Mouse (Mus musculus): ENCODE measurements around the gene Olfm1. TPM values are rescaled to one million over a fixed set of nuclear protein-coding genes. Genes with fewer than 3 reads are reported as not detected.

The Olfm1 gene
- polyA plus RNA-seq, 1 experiment from 2014 or later: 26.0 TPM

GRCm38 (mm10) chr2:28247098-28247497 is 54.3 kb downstream of the Olfm1 start:
- Histone ChIP-seq H3K4me1 (replicated peaks; ENCODE audit: control insufficient read depth, insufficient read depth, low read length) (no peaks in the 10 kb centered on the region), H3K9me3 (ENCODE audit: control insufficient read depth, low read length) (no peaks in the 10 kb centered on the region), H3K4me2 (ENCODE audit: low read length) (no peak overlapping the region), H3K36me3 (ENCODE audit: control insufficient read depth, insufficient read depth, low read length) (no peaks in the 10 kb centered on the region), H3K27ac (ENCODE audit: low read depth) (no peak overlapping the region), H3K27me3 (replicated peaks; ENCODE audit: control insufficient read depth, insufficient read depth, low read length) (no peaks in the 10 kb centered on the region), H3K4me3 (ENCODE audit: low read depth, low read length) (no peak overlapping the region), H3K9ac (ENCODE audit: low read length) (no peak overlapping the region)
- ATAC-seq (replicated peaks; ENCODE audit: low FRiP score, low TSS enrichment, low read depth): no peak
- 82% methylated on average over 11 of the region's 11 CpGs for whole genome bisulfite sequencing
- DNase-seq (ENCODE audit: low spot score): no peak

DNA sequence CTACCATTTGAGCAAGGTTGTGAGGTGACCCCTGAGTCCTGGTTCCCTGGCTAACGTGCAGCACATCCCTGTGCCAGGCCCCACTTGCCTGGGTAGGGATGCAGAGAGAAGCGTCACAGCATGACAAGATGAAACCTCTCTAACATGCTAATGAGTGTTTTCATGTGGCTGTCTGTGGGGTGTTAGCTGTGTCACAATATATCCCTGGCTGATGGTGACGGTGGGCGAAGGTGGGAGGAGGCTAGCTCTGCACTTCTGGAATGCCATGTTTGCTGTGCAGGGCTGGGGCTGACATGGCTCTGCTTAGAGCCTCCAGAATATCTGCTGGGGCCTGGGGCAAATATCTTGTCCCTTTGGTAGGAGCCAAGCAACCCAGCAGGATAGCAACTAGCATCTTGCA is 59.8 kb downstream of the Olfm1 start:
- Histone ChIP-seq H3K9me3 (ENCODE audit: control insufficient read depth, low read length) (no peaks in the 10 kb centered on the region), H3K4me1 (replicated peaks; ENCODE audit: control insufficient read depth, insufficient read depth, low read length) (no peaks in the 10 kb centered on the region), H3K27ac (ENCODE audit: low read depth) (no peak overlapping the region), H3K4me3 (ENCODE audit: low read depth, low read length) (no peak overlapping the region), H3K9ac (ENCODE audit: low read length) (no peak overlapping the region), H3K4me2 (ENCODE audit: low read length) (no peak overlapping the region), H3K36me3 (ENCODE audit: control insufficient read depth, insufficient read depth, low read length) (no peaks in the 10 kb centered on the region), H3K27me3 (replicated peaks; ENCODE audit: control insufficient read depth, insufficient read depth, low read length) (no peaks in the 10 kb centered on the region)
- DNase-seq (ENCODE audit: low spot score) (no peak), ATAC-seq (replicated peaks; ENCODE audit: low FRiP score, low TSS enrichment, low read depth) (no peak)
- WGBS: 80% methylated on average over 4 of the region's 4 CpGs

DNA sequence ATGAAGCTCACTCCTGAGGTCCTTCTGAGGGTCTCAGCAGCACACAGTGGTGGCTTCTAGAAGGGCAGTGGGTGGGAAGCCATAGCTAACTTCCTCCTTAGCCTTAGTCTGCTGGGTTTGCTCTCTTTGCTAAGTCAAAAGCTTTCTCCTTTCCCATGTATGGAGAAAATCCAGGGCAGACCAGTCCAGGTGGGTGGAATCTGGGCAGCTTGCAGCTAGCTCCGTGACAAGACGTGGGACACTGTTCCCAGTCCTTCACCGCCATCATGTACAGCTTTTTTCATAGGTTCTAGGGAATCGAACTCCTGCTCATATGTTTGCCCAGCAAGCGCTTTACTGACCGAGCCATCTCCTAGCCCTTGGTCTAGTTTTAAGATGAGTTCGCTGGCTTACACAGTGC is 63.2 kb downstream of the Olfm1 start:
- Histone ChIP-seq H3K4me3 (ENCODE audit: low read depth, low read length) (no peak overlapping the region), H3K36me3 (ENCODE audit: control insufficient read depth, insufficient read depth, low read length) (no peaks in the 10 kb centered on the region), H3K27ac (ENCODE audit: low read depth) (no peak overlapping the region), H3K9ac (ENCODE audit: low read length) (no peak overlapping the region), H3K4me2 (ENCODE audit: low read length) (no peak overlapping the region), H3K4me1 (replicated peaks; ENCODE audit: control insufficient read depth, insufficient read depth, low read length) (no peaks in the 10 kb centered on the region), H3K9me3 (ENCODE audit: control insufficient read depth, low read length) (no peaks in the 10 kb centered on the region), H3K27me3 (replicated peaks; ENCODE audit: control insufficient read depth, insufficient read depth, low read length) (no peaks in the 10 kb centered on the region)
- ATAC-seq (replicated peaks; ENCODE audit: low FRiP score, low TSS enrichment, low read depth) (no peak), DNase-seq (ENCODE audit: low spot score) (no peak)
- WGBS: 84% methylated on average over 7 of the region's 7 CpGs

DNA sequence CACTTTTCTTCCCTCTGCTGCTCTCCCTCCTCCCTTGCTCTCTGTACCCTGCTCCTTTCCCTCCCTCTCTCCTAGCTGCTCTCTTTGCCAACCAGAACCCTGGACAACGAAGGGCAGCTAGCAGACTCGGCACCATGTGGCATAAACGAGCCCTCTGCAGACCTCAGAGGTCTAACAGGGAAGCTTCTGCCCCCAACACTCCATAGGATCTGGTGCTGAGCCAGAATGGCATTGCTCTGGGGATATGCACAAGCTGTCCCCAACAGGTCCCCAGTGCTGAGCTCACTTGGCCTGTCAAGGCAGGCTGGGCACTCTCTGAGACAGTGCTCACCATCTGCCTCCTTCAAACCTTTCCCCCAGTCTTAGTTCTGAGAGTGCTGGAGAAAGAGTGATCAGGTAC is 68.6 kb downstream of the Olfm1 start:
- H3K9me3 ChIP-seq (ENCODE audit: control insufficient read depth, low read length): no peaks in the 10 kb centered on the region
- H3K9ac ChIP-seq (ENCODE audit: low read length): no peak overlapping the region
- WGBS: 73% methylated on average over 3 of the region's 3 CpGs
- H3K36me3 ChIP-seq (ENCODE audit: control insufficient read depth, insufficient read depth, low read length): no peaks in the 10 kb centered on the region
- no peak overlapping the region for H3K4me3 ChIP-seq (ENCODE audit: low read depth, low read length)
- no peak for DNase-seq (ENCODE audit: low spot score)
- no peak overlapping the region for H3K4me2 ChIP-seq (ENCODE audit: low read length)
- H3K27ac ChIP-seq (ENCODE audit: low read depth): no peak overlapping the region
- H3K27me3 ChIP-seq (replicated peaks; ENCODE audit: control insufficient read depth, insufficient read depth, low read length): no peaks in the 10 kb centered on the region
- no peak for ATAC-seq (replicated peaks; ENCODE audit: low FRiP score, low TSS enrichment, low read depth)
- no peaks in the 10 kb centered on the region for H3K4me1 ChIP-seq (replicated peaks; ENCODE audit: control insufficient read depth, insufficient read depth, low read length)

DNA sequence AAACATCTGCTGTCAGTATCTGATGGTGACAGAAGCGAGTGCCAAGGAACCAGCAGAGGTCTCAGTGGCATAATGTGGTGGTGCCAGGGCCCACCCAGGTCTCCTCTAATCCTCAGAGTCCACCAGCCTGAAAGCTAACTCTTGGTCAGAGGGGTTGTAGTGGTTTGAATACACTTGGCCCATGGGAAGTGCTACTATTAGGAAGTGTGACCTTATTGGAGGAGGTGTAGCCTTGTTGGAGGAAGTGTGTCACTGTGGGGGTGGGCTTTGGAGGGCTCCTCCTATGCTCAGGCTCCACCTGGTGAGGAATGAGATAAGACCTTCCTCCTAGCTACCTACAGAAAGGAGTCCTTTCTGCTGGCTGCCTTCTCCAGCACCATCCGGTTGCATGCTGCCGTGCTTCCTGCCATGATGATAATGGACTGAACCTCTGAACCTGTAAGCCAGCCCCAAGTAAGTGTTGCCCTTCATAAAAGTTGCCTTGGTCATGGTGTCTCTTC is 75.0 kb downstream of the Olfm1 start:
- Histone ChIP-seq H3K4me1 (replicated peaks; ENCODE audit: control insufficient read depth, insufficient read depth, low read length) (peaks cover 3% of the 10 kb centered on the region), H3K27me3 (replicated peaks; ENCODE audit: control insufficient read depth, insufficient read depth, low read length) (no peaks in the 10 kb centered on the region), H3K9me3 (ENCODE audit: control insufficient read depth, low read length) (no peaks in the 10 kb centered on the region), H3K4me3 (ENCODE audit: low read depth, low read length) (no peak overlapping the region), H3K9ac (ENCODE audit: low read length) (no peak overlapping the region), H3K27ac (ENCODE audit: low read depth) (no peak overlapping the region), H3K4me2 (ENCODE audit: low read length) (no peak overlapping the region), H3K36me3 (ENCODE audit: control insufficient read depth, insufficient read depth, low read length) (no peaks in the 10 kb centered on the region)
- no peak for DNase-seq (ENCODE audit: low spot score)
- no peak for ATAC-seq (replicated peaks; ENCODE audit: low FRiP score, low TSS enrichment, low read depth)
- WGBS: 89% methylated on average over 3 of the region's 3 CpGs

DNA sequence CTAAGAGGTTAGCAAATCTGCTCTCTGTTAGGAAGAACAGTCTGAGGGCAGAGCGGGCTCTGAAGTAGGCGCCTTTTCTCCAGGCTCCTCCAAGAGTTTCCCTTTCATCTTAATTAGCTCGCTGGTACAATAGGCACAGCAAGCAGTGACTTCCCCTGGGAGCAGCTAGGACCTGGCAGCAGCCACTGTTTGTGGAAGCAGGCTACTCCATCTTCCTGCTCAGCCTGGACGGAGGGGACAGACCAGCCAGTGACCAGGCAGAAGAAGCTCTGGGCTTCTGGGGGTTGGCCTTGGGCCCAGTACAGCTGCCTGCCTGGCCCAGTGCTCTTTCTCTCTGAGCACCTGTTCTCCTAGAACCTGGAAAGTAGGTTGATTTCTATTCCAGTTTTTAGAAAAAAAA is 77.8 kb downstream of the Olfm1 start:
- no peaks in the 10 kb centered on the region for H3K27me3 ChIP-seq (replicated peaks; ENCODE audit: control insufficient read depth, insufficient read depth, low read length)
- ATAC-seq (replicated peaks; ENCODE audit: low FRiP score, low TSS enrichment, low read depth) (no peak), DNase-seq (ENCODE audit: low spot score) (no peak)
- H3K36me3 ChIP-seq (ENCODE audit: control insufficient read depth, insufficient read depth, low read length): no peaks in the 10 kb centered on the region
- H3K4me3 ChIP-seq (ENCODE audit: low read depth, low read length): no peak overlapping the region
- H3K4me2 ChIP-seq (ENCODE audit: low read length): no peak overlapping the region
- no peak overlapping the region for H3K27ac ChIP-seq (ENCODE audit: low read depth)
- no peaks in the 10 kb centered on the region for H3K9me3 ChIP-seq (ENCODE audit: control insufficient read depth, low read length)
- H3K4me1 ChIP-seq (replicated peaks; ENCODE audit: control insufficient read depth, insufficient read depth, low read length): peaks cover 3% of the 10 kb centered on the region
- 23% methylated on average over 4 of the region's 4 CpGs for WGBS
- H3K9ac ChIP-seq (ENCODE audit: low read length): no peak overlapping the region

GRCm38 (mm10) chr2:28272218-28272965 is 79.6 kb downstream of the Olfm1 start:
- ATAC-seq (replicated peaks; ENCODE audit: low FRiP score, low TSS enrichment, low read depth) (no peak), DNase-seq (ENCODE audit: low spot score) (no peak)
- Histone ChIP-seq H3K9ac (ENCODE audit: low read length) (no peak overlapping the region), H3K27me3 (replicated peaks; ENCODE audit: control insufficient read depth, insufficient read depth, low read length) (no peaks in the 10 kb centered on the region), H3K9me3 (ENCODE audit: control insufficient read depth, low read length) (no peaks in the 10 kb centered on the region), H3K36me3 (ENCODE audit: control insufficient read depth, insufficient read depth, low read length) (no peaks in the 10 kb centered on the region), H3K4me1 (replicated peaks; ENCODE audit: control insufficient read depth, insufficient read depth, low read length) (peaks cover 6% of the 10 kb centered on the region), H3K4me3 (ENCODE audit: low read depth, low read length) (no peak overlapping the region), H3K4me2 (ENCODE audit: low read length) (no peak overlapping the region), H3K27ac (ENCODE audit: low read depth) (no peak overlapping the region)
- 75% methylated on average over 11 of the region's 11 CpGs for WGBS

GRCm38 (mm10) chr2:28274006-28274405 is 81.2 kb downstream of the Olfm1 start:
- WGBS: 87% methylated on average over 5 of the region's 5 CpGs
- H3K9ac ChIP-seq (ENCODE audit: low read length): no peak overlapping the region
- H3K9me3 ChIP-seq (ENCODE audit: control insufficient read depth, low read length): no peaks in the 10 kb centered on the region
- H3K4me2 ChIP-seq (ENCODE audit: low read length): no peak overlapping the region
- ATAC-seq (replicated peaks; ENCODE audit: low FRiP score, low TSS enrichment, low read depth) (no peak), DNase-seq (ENCODE audit: low spot score) (no peak)
- peaks cover 15% of the 10 kb centered on the region for H3K4me1 ChIP-seq (replicated peaks; ENCODE audit: control insufficient read depth, insufficient read depth, low read length)
- H3K36me3 ChIP-seq (ENCODE audit: control insufficient read depth, insufficient read depth, low read length): no peaks in the 10 kb centered on the region
- no peak overlapping the region for H3K27ac ChIP-seq (ENCODE audit: low read depth)
- no peak overlapping the region for H3K4me3 ChIP-seq (ENCODE audit: low read depth, low read length)
- no peaks in the 10 kb centered on the region for H3K27me3 ChIP-seq (replicated peaks; ENCODE audit: control insufficient read depth, insufficient read depth, low read length)

DNA sequence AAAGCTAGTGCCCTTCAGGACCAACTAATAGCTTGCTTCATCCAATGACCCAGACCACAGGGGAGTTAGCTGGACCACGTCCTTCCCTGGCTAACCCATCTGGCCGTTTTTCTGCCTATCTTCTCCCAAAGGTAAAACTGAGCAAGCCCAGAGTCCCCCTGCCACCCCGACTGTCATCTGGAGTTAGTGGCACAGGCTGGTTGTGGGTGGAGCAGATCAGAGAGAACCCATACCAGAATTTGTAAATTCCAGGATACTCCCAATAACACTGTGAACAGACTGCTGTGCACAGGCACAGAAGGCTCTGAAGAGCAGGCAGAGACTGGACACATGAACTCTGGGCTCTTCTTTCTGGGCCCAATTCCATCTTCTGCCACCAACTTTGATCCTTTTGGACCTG is 82.6 kb downstream of the Olfm1 start:
- no peaks in the 10 kb centered on the region for H3K27me3 ChIP-seq (replicated peaks; ENCODE audit: control insufficient read depth, insufficient read depth, low read length)
- no peak overlapping the region for H3K4me2 ChIP-seq (ENCODE audit: low read length)
- no peaks in the 10 kb centered on the region for H3K36me3 ChIP-seq (ENCODE audit: control insufficient read depth, insufficient read depth, low read length)
- H3K27ac ChIP-seq (ENCODE audit: low read depth): no peak overlapping the region
- no peaks in the 10 kb centered on the region for H3K9me3 ChIP-seq (ENCODE audit: control insufficient read depth, low read length)
- peaks cover 15% of the 10 kb centered on the region; the same call in 1 of the 2 replicates for H3K4me1 ChIP-seq (replicated peaks; ENCODE audit: control insufficient read depth, insufficient read depth, low read length)
- H3K9ac ChIP-seq (ENCODE audit: low read length): no peak overlapping the region
- ATAC-seq (replicated peaks; ENCODE audit: low FRiP score, low TSS enrichment, low read depth) (no peak), DNase-seq (ENCODE audit: low spot score) (no peak)
- no peak overlapping the region for H3K4me3 ChIP-seq (ENCODE audit: low read depth, low read length)
- 78% methylated on average over 3 of the region's 3 CpGs for whole genome bisulfite sequencing

Data from intestine, embryonic 14.5 days (tissue).